Mouse (Mus musculus) MEL (cell line): ENCODE results near the gene Snx18. TPM values are rescaled to one million over a fixed set of nuclear protein-coding genes. Genes with fewer than 3 reads are reported as not detected.

Source experiments
- DNase-seq: peaks from one replicate; pipeline ENCODE4 v3.0.0; 2011; ENCODE audit warnings: low read depth, low spot score
- H3K27ac ChIP-seq: 2 replicates; pipeline ENCODE4 v1.5.1; 2012; ENCODE audit warnings: low read depth, mild to moderate bottlenecking, control low read depth, low read length, moderate library complexity; ENCODE audit not compliant: control insufficient read depth
- H3K27me3 ChIP-seq, 2 experiments: fragments of 150-350 bp in 1 of 2; sonication (generic) in 1 of 2; 2 replicates each; pipeline ENCODE4 v1.6.1; 2012; ENCODE audit warnings: low read length in 2 of 2, mild to moderate bottlenecking in 2 of 2, improper control_type of control experiment in 1 of 2, moderate library complexity in 1 of 2; ENCODE audit not compliant: insufficient read depth in 2 of 2, control insufficient read depth in 1 of 2
- H3K36me3 ChIP-seq, 2 experiments: 2 replicates each; pipeline ENCODE4 v1.6.1; 2012 to 2014; ENCODE audit warnings: low read length in 2 of 2, improper control_type of control experiment in 1 of 2, inconsistent platforms in 1 of 2, mild to moderate bottlenecking in 1 of 2; ENCODE audit not compliant: insufficient read depth in 2 of 2, control insufficient read depth in 1 of 2
- H3K4me1 ChIP-seq, 2 experiments: fragments of 150-350 bp in 1 of 2; sonication (generic) in 1 of 2; 2 replicates each; pipeline ENCODE4 v1.6.1; 2012; ENCODE audit warnings: low read length in 2 of 2, improper control_type of control experiment in 1 of 2, mild to moderate bottlenecking in 1 of 2; ENCODE audit not compliant: insufficient read depth in 2 of 2, control insufficient read depth in 1 of 2
- H3K4me3 ChIP-seq, 2 experiments: fragments of 150-350 bp in 1 of 2; sonication (generic) in 1 of 2; 2 replicates each; pipeline ENCODE4 v1.5.1; 2012; ENCODE audit warnings: low read depth in 2 of 2, low read length in 2 of 2, mild to moderate bottlenecking in 2 of 2, moderate library complexity in 2 of 2, control low read depth in 1 of 2, improper control_type of control experiment in 1 of 2; ENCODE audit not compliant: control insufficient read depth in 1 of 2, insufficient read depth in 1 of 2
- H3K79me2 ChIP-seq: 2 replicates; pipeline ENCODE4 v1.6.1; 2012; ENCODE audit warnings: mild to moderate bottlenecking, low read length, moderate library complexity; ENCODE audit not compliant: control insufficient read depth, poor library complexity, insufficient read depth
- H3K9ac ChIP-seq: 2 replicates; pipeline ENCODE4 v1.6.1; 2012; ENCODE audit warnings: low read depth, mild to moderate bottlenecking, control low read depth, low read length, moderate library complexity; ENCODE audit not compliant: control insufficient read depth, poor library complexity, severe bottlenecking
- H3K9me3 ChIP-seq: fragments of 150-350 bp; sonication (generic); replicated peaks from 2 replicates; pipeline ENCODE4 v1.6.1; 2012; ENCODE audit warnings: mild to moderate bottlenecking, low read length, improper control_type of control experiment, moderate library complexity; ENCODE audit not compliant: insufficient read depth
- BHLHE40 ChIP-seq: IDR thresholded peaks from 2 replicates; pipeline ENCODE4 v1.6.1; 2012; ENCODE audit warnings: low read depth, mild to moderate bottlenecking, inconsistent platforms, low read length, improper control_type of control experiment, borderline replicate concordance
- CHD2 ChIP-seq: IDR thresholded peaks from 2 replicates; pipeline ENCODE4 v1.6.1; 2011; ENCODE audit warnings: low read length, improper control_type of control experiment
- CTCF ChIP-seq, 3 experiments: IDR thresholded peaks in 2 of 3; conservative IDR thresholded peaks in 1 of 3; 2 replicates each; pipeline ENCODE4 v1.5.1; 2011 to 2012; ENCODE audit warnings: low read length in 3 of 3, low read depth in 2 of 3, mild to moderate bottlenecking in 2 of 3, improper control_type of control experiment in 1 of 3, inconsistent platforms in 1 of 3, mixed read lengths in 1 of 3, moderate library complexity in 1 of 3; ENCODE audit not compliant: control insufficient read depth in 1 of 3, insufficient read depth in 1 of 3, poor library complexity in 1 of 3, severe bottlenecking in 1 of 3
- E2F4 ChIP-seq: IDR thresholded peaks from 2 replicates; pipeline ENCODE4 v1.6.1; 2011; ENCODE audit warnings: low read depth, low read length, improper control_type of control experiment, borderline replicate concordance
- EP300 ChIP-seq, 2 experiments: IDR thresholded peaks; 2 replicates each; pipeline ENCODE4 v1.6.1; 2011; ENCODE audit warnings: improper control_type of control experiment in 2 of 2, low read length in 2 of 2, low read depth in 1 of 2, mild to moderate bottlenecking in 1 of 2
- GABPA ChIP-seq: IDR thresholded peaks from 2 replicates; pipeline ENCODE4 v1.6.1; 2012; ENCODE audit warnings: low read depth, mild to moderate bottlenecking, inconsistent platforms, low read length, improper control_type of control experiment, moderate library complexity
- GATA1 ChIP-seq: IDR thresholded peaks from 2 replicates; pipeline ENCODE4 v1.6.1; 2011; ENCODE audit warnings: low read depth, low read length, improper control_type of control experiment
- HCFC1 ChIP-seq: IDR thresholded peaks from 2 replicates; pipeline ENCODE4 v1.6.1; 2012; ENCODE audit warnings: low read depth, mild to moderate bottlenecking, inconsistent platforms, low read length, improper control_type of control experiment, moderate library complexity
- MAFK ChIP-seq: IDR thresholded peaks from 2 replicates; pipeline ENCODE4 v1.6.1; 2011; ENCODE audit warnings: low read depth, mild to moderate bottlenecking, low read length, improper control_type of control experiment, borderline replicate concordance
- MEF2A ChIP-seq: IDR thresholded peaks from 2 replicates; pipeline ENCODE4 v1.6.1; 2014; ENCODE audit warnings: low read depth, mild to moderate bottlenecking, inconsistent platforms, low read length, improper control_type of control experiment; ENCODE audit not compliant: poor library complexity, insufficient replicate concordance, severe bottlenecking; ENCODE audit errors: extremely low read depth
- MYB ChIP-seq: IDR thresholded peaks from 2 replicates; pipeline ENCODE4 v1.6.1; 2011; ENCODE audit warnings: mild to moderate bottlenecking, low read depth, low read length, improper control_type of control experiment
- MYC ChIP-seq: IDR thresholded peaks from 2 replicates; pipeline ENCODE4 v1.6.1; 2011; ENCODE audit warnings: low read depth, mild to moderate bottlenecking, low read length, improper control_type of control experiment, moderate library complexity
- POLR2A ChIP-seq, 2 experiments: IDR thresholded peaks; 2 replicates each; pipeline ENCODE4 v1.6.1; 2011 to 2012; ENCODE audit warnings: low read length in 2 of 2, mild to moderate bottlenecking in 2 of 2, control low read depth in 1 of 2, improper control_type of control experiment in 1 of 2, low read depth in 1 of 2, moderate library complexity in 1 of 2; ENCODE audit not compliant: control insufficient read depth in 1 of 2, insufficient read depth in 1 of 2, poor library complexity in 1 of 2
- POLR2AphosphoS2 ChIP-seq: IDR thresholded peaks from 2 replicates; pipeline ENCODE4 v1.6.1; 2011; ENCODE audit warnings: low read length, improper control_type of control experiment
- POLR2AphosphoS5 ChIP-seq: IDR thresholded peaks from 2 replicates; pipeline ENCODE4 v1.6.1; 2012; ENCODE audit warnings: low read depth, borderline replicate concordance, mild to moderate bottlenecking, inconsistent platforms, low read length, moderate library complexity, mixed read lengths
- RAD21 ChIP-seq: IDR thresholded peaks from 2 replicates; pipeline ENCODE4 v1.6.1; 2011; ENCODE audit warnings: mild to moderate bottlenecking, low read depth, low read length, improper control_type of control experiment
- SIN3A ChIP-seq: IDR thresholded peaks from 2 replicates; pipeline ENCODE4 v1.6.1; 2012; ENCODE audit warnings: low read length, improper control_type of control experiment, inconsistent platforms
- SMC3 ChIP-seq: IDR thresholded peaks from 2 replicates; pipeline ENCODE4 v1.6.1; 2011; ENCODE audit warnings: low read depth, low read length, improper control_type of control experiment
- TAL1 ChIP-seq: IDR thresholded peaks from 2 replicates; pipeline ENCODE4 v1.6.1; 2012; ENCODE audit warnings: mild to moderate bottlenecking, inconsistent platforms, low read length, moderate library complexity, mixed read lengths
- UBTF ChIP-seq: IDR thresholded peaks from 2 replicates; pipeline ENCODE4 v1.6.1; 2012; ENCODE audit warnings: low read depth, mild to moderate bottlenecking, inconsistent platforms, low read length, improper control_type of control experiment, moderate library complexity, borderline replicate concordance; ENCODE audit not compliant: insufficient read depth
- ZC3H11A ChIP-seq: IDR thresholded peaks from 2 replicates; pipeline ENCODE4 v1.6.1; 2012; ENCODE audit warnings: low read depth, mild to moderate bottlenecking, inconsistent platforms, low read length, improper control_type of control experiment
- ZKSCAN1 ChIP-seq: IDR thresholded peaks from 2 replicates; pipeline ENCODE4 v1.6.1; 2012; ENCODE audit warnings: low read depth, mild to moderate bottlenecking, inconsistent platforms, low read length, improper control_type of control experiment, moderate library complexity
- ZMIZ1 ChIP-seq: IDR thresholded peaks from 2 replicates; pipeline ENCODE4 v1.6.1; 2012; ENCODE audit warnings: low read depth, mild to moderate bottlenecking, inconsistent platforms, low read length, improper control_type of control experiment, moderate library complexity
- ZNF384 ChIP-seq: IDR thresholded peaks from 2 replicates; pipeline ENCODE4 v1.6.1; 2012; ENCODE audit warnings: low read depth, mild to moderate bottlenecking, inconsistent platforms, low read length, improper control_type of control experiment
- polyA plus RNA-seq, 2 experiments: library from polyadenylated mRNA; stranded (reverse) in 1 of 2; unstranded in 1 of 2; fragments of >175 nt in 1 of 2; fragments of >200 nt in 1 of 2; gene quantifications; 2 replicates each; pipeline versions ENCODE4 v1.2.1 to v1.2.4; 2012; ENCODE audit warnings: low replicate concordance in 2 of 2, low read depth in 1 of 2; ENCODE audit not compliant: insufficient read length in 2 of 2, insufficient read depth in 1 of 2, missing spikeins in 1 of 2
- total RNA-seq: library from RNA; depleted of rRNA; stranded (reverse); fragments of 300-350 nt; gene quantifications from 2 replicates; pipeline ENCODE4 v1.2.3, GENCODE M21; 2012

The Snx18 gene
- total and polyA plus RNA-seq, 3 experiments, result 7.7 to 8.7 TPM; not detected in 1

GRCm38 (mm10) chr13:113638914-113639313 is 20.6 kb upstream of the Snx18 start:
- Histone ChIP-seq H3K4me1 (peaks cover 0 to 14% of the 10 kb centered on the region in 2 experiments; a peak in 2 of 4 replicates), H3K27me3 (no peaks in the 10 kb centered on the region), H3K9me3 (no peaks in the 10 kb centered on the region), H3K4me3 (no peak overlapping the region), H3K27ac (no peak overlapping the region), H3K79me2 (no peaks in the 10 kb centered on the region), H3K9ac (no peak overlapping the region), H3K36me3 (no peaks in the 10 kb centered on the region)
- DNase-seq, result peak; percentile 46
- peak; percentile 16 to 73 (median 44); a peak in 5 of 6 replicates for TF ChIP-seq CTCF (IDR thresholded peaks at IDR 0.05 in 2 of 3, conservative IDR thresholded peaks at IDR 0.05 in 1 of 3; ENCODE audit: control insufficient read depth in 1 of 3, insufficient read depth in 1 of 3, low read depth in 2 of 3, low read length in 3 of 3, poor library complexity in 1 of 3, severe bottlenecking in 1 of 3)
- TF ChIP-seq TAL1, result no peak
- no peak for TF ChIP-seq CHD2
- no peak for TF ChIP-seq POLR2A (IDR thresholded peaks at IDR 0.05; ENCODE audit: control insufficient read depth in 1 of 2, insufficient read depth in 1 of 2, low read depth in 1 of 2, low read length in 2 of 2, poor library complexity in 1 of 2)
- TF ChIP-seq MEF2A, result no peak
- no peak for TF ChIP-seq GABPA
- no peak for TF ChIP-seq EP300 (IDR thresholded peaks at IDR 0.05; ENCODE audit: low read depth in 1 of 2, low read length in 2 of 2)
- TF ChIP-seq RAD21, result peak; percentile 77
- no peak for TF ChIP-seq ZKSCAN1
- TF ChIP-seq POLR2AphosphoS5, result no peak
- peak; percentile 76 for TF ChIP-seq SMC3
- peak; percentile 57 for TF ChIP-seq ZC3H11A
- no peak for TF ChIP-seq SIN3A
- peak; percentile 37; the same call in 1 of the 2 replicates for TF ChIP-seq GATA1

GRCm38 (mm10) chr13:113635799-113636222 is 17.4 kb upstream of the Snx18 start:
- H3K9me3 ChIP-seq, result no peaks in the 10 kb centered on the region
- no peak overlapping the region for H3K27ac ChIP-seq
- H3K9ac ChIP-seq, result peak overlapping the region; percentile 31; the same call in 1 of the 2 replicates
- no peak for DNase-seq
- no peaks in the 10 kb centered on the region for H3K27me3 ChIP-seq
- no peaks in the 10 kb centered on the region for H3K36me3 ChIP-seq
- peaks cover 0 to 14% of the 10 kb centered on the region in 2 experiments; a peak in 2 of 4 replicates for H3K4me1 ChIP-seq
- no peak for TF ChIP-seq ZMIZ1
- no peak for TF ChIP-seq UBTF
- TF ChIP-seq EP300 (IDR thresholded peaks at IDR 0.05; ENCODE audit: low read depth in 1 of 2, low read length in 2 of 2), result no peak
- TF ChIP-seq HCFC1, result no peak
- TF ChIP-seq POLR2AphosphoS2, result no peak
- no peak for TF ChIP-seq CHD2
- TF ChIP-seq GATA1, result no peak
- no peak for TF ChIP-seq CTCF (IDR thresholded peaks at IDR 0.05 in 2 of 3, conservative IDR thresholded peaks at IDR 0.05 in 1 of 3; ENCODE audit: control insufficient read depth in 1 of 3, insufficient read depth in 1 of 3, low read depth in 2 of 3, low read length in 3 of 3, poor library complexity in 1 of 3, severe bottlenecking in 1 of 3)
- TF ChIP-seq ZKSCAN1, result no peak
- TF ChIP-seq SIN3A, result no peak
- no peak for TF ChIP-seq GABPA
- no peak for TF ChIP-seq ZNF384
- no peak for TF ChIP-seq MAFK
- TF ChIP-seq BHLHE40, result no peak
- TF ChIP-seq MYC, result no peak
- TF ChIP-seq E2F4, result no peak
- TF ChIP-seq POLR2AphosphoS5, result no peak
- no peak for TF ChIP-seq SMC3
- TF ChIP-seq ZC3H11A, result no peak
- TF ChIP-seq MYB, result no peak
- no peaks in the 10 kb centered on the region for H3K79me2 ChIP-seq
- H3K4me3 ChIP-seq, result no peak overlapping the region
